Mouse (Mus musculus): Measurements from ENCODE around the gene Rnf44.

DNA sequence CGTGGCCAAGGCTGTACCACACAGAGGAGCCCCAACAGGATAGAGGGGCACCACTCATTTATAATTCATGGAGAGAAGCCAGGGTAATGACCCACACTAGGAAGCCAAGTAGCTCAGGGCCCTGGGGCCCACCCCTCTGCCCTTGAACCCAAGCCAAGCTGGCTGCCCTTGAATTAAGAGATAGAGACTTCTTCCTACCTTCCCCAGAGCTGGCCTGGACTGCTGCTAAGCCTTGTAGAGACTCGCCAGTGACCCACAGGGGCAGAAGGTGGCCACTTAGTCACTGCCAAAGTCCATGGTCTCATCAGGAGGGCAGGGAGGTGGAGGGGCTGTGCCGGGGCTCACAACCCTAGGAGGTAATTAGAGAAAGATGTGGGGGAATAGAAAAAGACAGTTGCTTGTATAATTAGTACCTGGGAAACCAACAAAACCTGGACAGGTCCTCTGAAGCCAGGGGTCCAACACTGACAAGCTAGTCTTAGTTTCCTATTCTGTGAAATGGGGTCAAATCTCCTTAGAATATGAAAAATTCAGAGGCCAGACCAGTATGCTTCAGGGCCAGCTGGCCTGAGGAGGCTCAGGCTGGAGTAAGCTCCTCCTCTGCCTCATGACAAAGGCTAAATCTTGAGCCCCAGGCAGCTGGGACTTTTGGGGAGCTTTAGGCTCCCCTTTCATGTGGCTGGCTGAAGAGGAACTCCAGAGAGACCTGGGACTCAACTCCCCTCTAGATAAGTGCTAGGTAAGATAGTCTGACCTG is 9.4 kb downstream of the Rnf44 start:
- no peak for TF ChIP-seq CTCF (IDR thresholded peaks at IDR 0.05; ENCODE audit: extremely low read depth, insufficient read depth, insufficient read length, insufficient replicate concordance)
- no peak for TF ChIP-seq POLR2A (IDR thresholded peaks at IDR 0.05; ENCODE audit: low read depth, low read length)

All from spleen, adult 2 months (tissue).